Mouse (Mus musculus): Measurements from ENCODE around the gene Rpl15. TPM values are rescaled to one million over a fixed set of nuclear protein-coding genes. Genes with fewer than 3 reads are reported as not detected.
"Not testable (repeated sequence)": the region's sequence is repeated elsewhere in the genome, so short reads cannot be mapped to it uniquely, and the experiment has no call there.

Gene Rpl15
- polyA plus RNA-seq, 1 experiment from 2014 or later = 267 TPM

DNA sequence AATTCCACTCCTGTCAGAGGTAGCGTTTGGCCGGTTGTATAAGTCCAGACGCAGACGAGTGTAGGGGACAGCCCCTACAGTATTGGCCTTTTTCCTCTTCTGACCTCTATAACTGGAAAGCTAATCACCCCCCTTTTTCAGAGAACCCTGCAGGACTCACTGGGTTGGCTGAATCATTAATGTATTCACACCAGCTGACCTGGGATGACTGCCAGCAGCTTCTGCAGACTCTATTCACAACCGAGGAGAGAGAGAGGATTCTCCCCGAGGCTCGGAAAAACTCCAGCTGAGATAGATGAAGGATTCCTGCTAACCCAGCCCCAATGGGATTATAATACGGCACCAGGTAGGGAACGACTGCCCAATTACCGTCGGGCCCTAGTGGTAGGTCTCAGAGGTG, 45.0 kb downstream of the Rpl15 start:
- not testable (repeated sequence) for ATAC-seq (ENCODE audit: extremely low read depth, insufficient number of reproducible peaks, low FRiP score, low TSS enrichment); H3K4me3 ChIP-seq; H3K9ac ChIP-seq; H3K9me3 ChIP-seq; H3K27me3 ChIP-seq (replicated peaks); H3K36me3 ChIP-seq; H3K27ac ChIP-seq (replicated peaks); H3K4me1 ChIP-seq
- WGBS = 73% methylated on average over 11 of the region's 11 CpGs
- peak overlapping the region; percentile 26; the same call in 1 of the 2 replicates for H3K4me2 ChIP-seq

DNA sequence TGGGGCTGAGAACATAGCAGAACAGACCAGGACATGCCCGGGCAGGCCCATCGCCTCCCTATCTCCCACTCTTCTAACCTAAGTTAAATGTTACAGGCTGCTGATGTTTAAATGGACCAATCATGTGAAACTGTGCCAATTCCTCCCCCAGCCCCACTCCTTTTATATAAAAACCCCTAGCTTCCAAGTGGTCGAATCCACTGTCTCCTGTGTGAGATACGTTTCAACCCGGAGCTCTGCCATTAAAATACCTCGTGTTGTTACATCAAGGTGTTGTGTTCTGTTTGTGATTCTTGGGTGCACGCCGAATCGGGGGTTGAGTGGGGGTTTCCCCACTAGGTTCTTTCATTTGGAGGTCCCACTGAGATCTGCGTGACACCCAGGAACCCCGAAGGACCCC, 45.8 kb downstream of the Rpl15 start:
- H3K27ac ChIP-seq (replicated peaks); ATAC-seq (ENCODE audit: extremely low read depth, insufficient number of reproducible peaks, low FRiP score, low TSS enrichment): not testable (repeated sequence)
- 93% methylated on average over 11 of the region's 11 CpGs for WGBS

GRCm38 (mm10) chr14:18221977-18222376, 49.2 kb downstream of the Rpl15 start:
- H3K4me2 ChIP-seq = no peak overlapping the region
- ATAC-seq (ENCODE audit: extremely low read depth, insufficient number of reproducible peaks, low FRiP score, low TSS enrichment) = no peak
- H3K4me3 ChIP-seq = no peak overlapping the region
- H3K9me3 ChIP-seq = no peaks in the 10 kb centered on the region
- H3K4me1 ChIP-seq = peaks cover 6% of the 10 kb centered on the region
- H3K27ac ChIP-seq (replicated peaks) = no peak overlapping the region
- H3K36me3 ChIP-seq = peaks cover 8% of the 10 kb centered on the region
- H3K9ac ChIP-seq = no peak overlapping the region
- no peaks in the 10 kb centered on the region for H3K27me3 ChIP-seq (replicated peaks)
- 73% methylated on average over 6 of the region's 6 CpGs for WGBS

More for the DNA sequence above, 45.8 kb downstream of the Rpl15 start:
- not testable (repeated sequence) for H3K9ac ChIP-seq; H3K4me2 ChIP-seq; H3K9me3 ChIP-seq; H3K4me1 ChIP-seq; H3K4me3 ChIP-seq; H3K36me3 ChIP-seq; H3K27me3 ChIP-seq (replicated peaks)

Other genes with a start within 250 kb of the Rpl15 start
- gene Nr1d2, start 32.3 kb downstream of the Rpl15 start, polyA plus RNA-seq (2015; fragmentation: Nextera tagmentation; extraction: Ambion mirVana) = 10.0 and 10.9 TPM in 2 replicates
- gene Nkiras1, start 255 bp downstream of the Rpl15 start, polyA plus RNA-seq (2015; fragmentation: Nextera tagmentation; extraction: Ambion mirVana) = 17.1 and 20.5 TPM in 2 replicates
- gene Ube2e1, start 60.5 kb upstream of the Rpl15 start, polyA plus RNA-seq (2015; fragmentation: Nextera tagmentation; extraction: Ambion mirVana) = 57.6 and 63.2 TPM in 2 replicates